Mouse (Mus musculus) cerebellum, adult (tissue): ENCODE measurements around the gene Cenpl.

Source experiments
- ATAC-seq: cut with Nextera tagmentation; 2 replicates; pipeline ENCODE4 v1.9.2; 2017; ENCODE audit warnings: mild to moderate bottlenecking, moderate library complexity, mixed read lengths; ENCODE audit not compliant: insufficient number of reproducible peaks, low FRiP score, low TSS enrichment

Cenpl gene

GRCm38 (mm10) chr1:161040855-161041254, 29.7 kb upstream of the Cenpl start:
- no peak for ATAC-seq

DNA sequence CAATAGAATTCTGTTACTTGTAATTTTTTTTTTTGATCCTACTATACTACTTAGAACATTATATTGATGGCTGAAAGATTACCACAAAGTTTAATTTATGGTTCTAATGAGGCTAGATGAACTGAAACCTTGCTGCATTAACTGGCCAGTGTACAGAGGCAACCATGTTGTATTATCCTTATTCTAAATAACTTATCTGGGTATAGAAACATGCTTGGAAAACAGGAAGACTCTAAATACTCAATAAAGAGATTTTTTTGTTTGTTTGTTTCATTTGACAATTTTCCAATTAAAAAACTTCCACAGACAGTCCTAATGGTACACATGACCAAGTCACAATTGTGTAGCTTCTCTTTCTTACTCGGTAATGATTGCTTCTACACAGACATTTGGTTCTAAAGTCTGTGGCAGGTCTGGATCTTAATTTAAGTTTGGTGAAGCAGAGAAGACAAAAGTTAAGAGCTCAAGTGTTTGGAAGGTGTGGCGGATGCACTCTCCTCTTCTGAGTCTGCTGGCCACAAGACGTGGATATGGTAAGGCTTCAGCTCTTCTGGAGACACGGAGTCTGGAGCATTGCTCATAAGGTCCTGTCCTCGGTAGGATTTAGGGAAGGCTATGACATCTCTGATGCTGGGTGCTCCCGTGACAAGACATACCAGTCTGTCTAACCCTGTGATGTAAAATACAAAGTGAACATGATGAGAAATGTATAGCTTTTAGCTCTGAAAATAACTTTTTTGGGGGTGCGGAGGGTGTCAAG, 29.1 kb upstream of the Cenpl start:
- no peak for ATAC-seq

DNA sequence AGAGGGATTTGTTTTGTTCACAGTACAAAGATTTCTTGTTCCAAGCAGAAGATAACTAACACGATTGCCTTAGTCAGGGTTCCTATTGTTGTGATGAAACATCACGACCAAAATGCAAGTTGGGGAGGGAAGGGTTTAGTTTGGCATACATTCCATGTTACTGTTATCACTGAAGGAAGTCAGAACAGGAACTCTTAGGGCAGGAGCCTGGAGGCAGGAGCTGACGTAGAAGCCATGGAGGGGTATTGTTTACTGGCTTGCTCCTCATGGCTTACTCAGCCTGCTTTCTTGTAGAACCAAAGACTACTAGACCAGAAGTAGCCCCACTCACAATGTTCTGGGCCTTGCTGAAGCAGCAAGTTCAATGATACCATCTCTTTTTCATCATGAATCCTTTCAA, 23.5 kb upstream of the Cenpl start:
- ATAC-seq: no peak

DNA sequence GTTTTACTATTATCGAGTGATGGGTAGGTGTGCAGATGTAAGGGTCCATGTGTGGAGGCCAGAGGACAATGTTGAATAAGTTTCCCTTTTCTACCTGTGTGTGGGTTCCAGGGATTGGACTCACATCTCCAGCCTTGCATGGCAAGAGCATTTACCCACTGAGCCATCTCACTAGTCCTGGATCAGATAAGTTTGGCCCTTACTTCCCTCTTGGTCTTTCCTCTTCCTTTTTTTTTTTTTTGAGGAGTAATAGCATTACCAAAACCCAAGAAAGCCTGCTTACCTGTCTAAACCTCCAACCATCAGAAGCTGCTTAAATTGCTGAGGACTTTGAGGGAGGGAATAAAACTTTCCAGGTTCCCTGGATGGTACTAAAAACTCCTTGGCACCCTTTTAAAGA, 13.3 kb upstream of the Cenpl start:
- no peak for ATAC-seq

- no peak for ATAC-seq
Measured at GRCm38 (mm10) chr1:161063351-161063750, 7.2 kb upstream of the Cenpl start.

GRCm38 (mm10) chr1:161071272-161071620, 733 bp downstream of the Cenpl start:
- ATAC-seq: no peak

DNA sequence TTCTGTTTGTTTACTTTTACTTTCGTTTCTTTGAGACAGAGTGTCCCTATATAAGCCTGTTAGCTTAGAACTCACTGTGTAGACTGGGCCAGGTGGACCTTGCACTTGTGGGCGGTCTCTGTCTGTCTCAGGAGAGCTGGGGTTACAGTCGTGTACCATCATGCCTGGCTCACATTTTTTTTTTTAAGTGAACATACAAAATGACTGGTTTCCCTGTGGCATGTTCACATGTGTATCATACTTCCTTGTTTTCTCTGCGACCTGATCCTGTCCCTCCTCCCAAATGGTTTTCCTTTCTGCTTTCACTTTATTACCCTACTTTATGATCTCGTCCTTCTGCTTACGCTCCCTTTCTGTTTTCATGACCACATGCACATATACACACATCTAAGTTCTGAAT, 5.7 kb downstream of the Cenpl start:
- no peak for ATAC-seq

GRCm38 (mm10) chr1:161077243-161077642, 6.7 kb downstream of the Cenpl start:
- ATAC-seq: no peak

GRCm38 (mm10) chr1:161099721-161100405, 29.4 kb downstream of the Cenpl start:
- no peak for ATAC-seq

DNA sequence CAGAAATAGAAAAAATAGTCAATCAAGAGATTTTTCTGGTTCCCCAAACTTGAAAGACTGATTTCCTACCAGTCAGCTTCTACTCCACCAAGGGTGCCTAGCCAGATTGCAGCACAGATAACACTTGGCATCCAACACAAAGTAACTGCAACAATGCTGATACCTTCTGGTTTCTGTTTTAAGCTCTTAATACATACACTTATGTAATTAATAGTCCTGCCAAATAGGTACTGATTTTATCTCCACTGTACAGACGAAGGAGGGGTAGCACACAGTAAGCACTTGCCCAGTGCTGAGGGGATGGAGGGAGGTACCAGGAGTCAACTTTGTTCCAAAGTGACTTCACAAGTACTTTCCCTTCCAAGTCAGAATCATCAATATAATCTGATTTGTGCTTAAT, 33.3 kb downstream of the Cenpl start:
- ATAC-seq: no peak

DNA sequence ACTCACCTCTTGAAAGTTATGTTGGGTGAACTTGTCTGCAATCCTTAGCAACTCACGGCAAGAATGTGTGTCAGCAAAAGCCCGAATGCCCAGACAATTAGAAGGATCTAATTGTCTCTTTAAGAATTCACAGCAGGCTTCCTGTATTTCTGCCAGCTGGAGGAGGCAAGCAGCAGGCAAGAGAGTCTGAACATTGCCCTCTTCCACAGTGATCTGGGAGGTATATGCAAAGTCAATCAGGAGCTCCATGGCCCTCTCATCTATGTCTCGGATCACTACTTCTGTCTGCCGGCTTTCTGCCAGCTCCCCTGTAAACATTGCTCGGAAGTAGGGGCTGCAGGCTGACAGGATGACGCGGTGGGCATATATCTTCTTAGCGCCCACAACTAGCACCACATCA, 38.7 kb downstream of the Cenpl start:
- peak; percentile 45; the same call in 1 of the 2 replicates for ATAC-seq

GRCm38 (mm10) chr1:161114591-161114990, 44.1 kb downstream of the Cenpl start:
- ATAC-seq: no peak

DNA sequence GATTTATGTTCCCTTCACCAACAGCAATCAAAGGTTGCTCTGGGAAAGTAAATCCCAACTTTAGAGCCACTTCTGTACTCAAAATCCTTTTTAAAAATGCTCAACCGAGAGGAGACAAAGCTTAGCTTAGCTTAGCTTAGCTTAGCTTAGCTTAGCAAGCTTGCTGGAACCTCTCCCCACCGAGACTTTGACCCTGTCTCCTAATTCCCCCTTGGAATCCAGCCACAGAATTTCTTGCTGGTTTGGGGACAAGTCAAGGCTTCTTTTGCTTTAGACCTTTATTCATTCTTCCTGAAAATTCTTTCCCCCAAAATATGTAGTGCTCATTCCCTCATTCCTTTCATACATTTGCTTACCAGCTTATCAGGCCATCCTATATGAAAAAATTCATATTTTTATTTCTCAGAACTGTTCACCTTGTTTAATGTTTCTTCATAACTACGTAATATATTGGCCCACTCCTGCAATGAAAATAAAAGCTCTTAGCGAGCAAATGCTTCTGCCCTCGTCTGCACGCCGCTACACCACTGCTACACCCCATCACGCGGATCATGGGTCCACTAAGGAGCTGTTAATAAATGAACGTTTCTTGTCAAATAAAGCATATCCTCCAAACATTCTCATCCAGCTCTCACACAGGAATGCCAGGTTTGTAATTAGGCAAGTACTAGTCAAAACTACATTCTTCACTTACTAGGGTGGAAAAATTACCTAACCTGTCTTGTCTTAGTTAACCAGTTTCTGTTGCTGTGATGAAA, 52.3 kb downstream of the Cenpl start:
- no peak for ATAC-seq

GRCm38 (mm10) chr1:161126461-161126860, 55.9 kb downstream of the Cenpl start:
- no peak for ATAC-seq

GRCm38 (mm10) chr1:161130726-161131664, 60.5 kb downstream of the Cenpl start, which contains the start of gene Klhl20:
Gene Klhl20, minus strand, starts transcription at chr1:161131511.
- peak; percentile 96 for ATAC-seq
